Mouse (Mus musculus) spleen, adult 18-20 months (tissue): ENCODE results near the gene Slc25a42.

Experiments
- DNase-seq, 2 experiments: peaks; one replicate each; pipeline ENCODE4 v3.0.0; 2022; ENCODE audit warnings: mixed read lengths in 2 of 2

Gene Slc25a42

GRCm38 (mm10) chr8:70214411-70214810, 2.3 kb upstream of the Slc25a42 start:
- DNase-seq, result no peak

GRCm38 (mm10) chr8:70211726-70212111, 386 bp downstream of the Slc25a42 start:
- DNase-seq, result no peak

- no peak for DNase-seq
Observed at GRCm38 (mm10) chr8:70211275-70211674, 830 bp downstream of the Slc25a42 start.

GRCm38 (mm10) chr8:70210538-70210937, 1.6 kb downstream of the Slc25a42 start:
- no peak for DNase-seq

- no peak for DNase-seq
Observed at GRCm38 (mm10) chr8:70208130-70208529, 4.0 kb downstream of the Slc25a42 start.

GRCm38 (mm10) chr8:70204757-70205156, 7.3 kb downstream of the Slc25a42 start:
- no peak for DNase-seq

GRCm38 (mm10) chr8:70203072-70203471, 9.0 kb downstream of the Slc25a42 start:
- DNase-seq, result no peak

GRCm38 (mm10) chr8:70201417-70201816, 10.7 kb downstream of the Slc25a42 start:
- DNase-seq, result no peak

GRCm38 (mm10) chr8:70200098-70200681, 11.9 kb downstream of the Slc25a42 start:
- no peak for DNase-seq

- DNase-seq, result no peak
Observed at GRCm38 (mm10) chr8:70197603-70198002, 14.5 kb downstream of the Slc25a42 start.

GRCm38 (mm10) chr8:70195762-70196161, 16.3 kb downstream of the Slc25a42 start:
- DNase-seq, result no peak

- DNase-seq, result no peak
Observed at GRCm38 (mm10) chr8:70194191-70194590, 17.9 kb downstream of the Slc25a42 start.

GRCm38 (mm10) chr8:70193238-70193637, 18.9 kb downstream of the Slc25a42 start:
- DNase-seq, result no peak

- DNase-seq, result no peak
Observed at GRCm38 (mm10) chr8:70188707-70189106, 23.4 kb downstream of the Slc25a42 start.

- DNase-seq, result no peak
Observed at GRCm38 (mm10) chr8:70183194-70183593, 28.9 kb downstream of the Slc25a42 start.

- DNase-seq, result no peak
Observed at GRCm38 (mm10) chr8:70181903-70182252, 30.2 kb downstream of the Slc25a42 start.

- no peak for DNase-seq
Observed at GRCm38 (mm10) chr8:70181212-70181902, 30.7 kb downstream of the Slc25a42 start.

GRCm38 (mm10) chr8:70179082-70179481, 33.0 kb downstream of the Slc25a42 start:
- no peak for DNase-seq

- no peak for DNase-seq
Observed at GRCm38 (mm10) chr8:70178231-70178630, 33.9 kb downstream of the Slc25a42 start.

GRCm38 (mm10) chr8:70174079-70174478, 38.0 kb downstream of the Slc25a42 start:
- DNase-seq, result no peak

- no peak for DNase-seq
Observed at GRCm38 (mm10) chr8:70173320-70173719, 38.8 kb downstream of the Slc25a42 start.

- DNase-seq, result peak; percentile 78 to 80
Observed at GRCm38 (mm10) chr8:70172043-70172681, 39.9 kb downstream of the Slc25a42 start, which contains the start of gene Tmem161a. Tmem161a (plus strand) TSS chr8:70172356.

GRCm38 (mm10) chr8:70171240-70171639, 40.9 kb downstream of the Slc25a42 start:
- no peak for DNase-seq

- DNase-seq, result no peak
Observed at GRCm38 (mm10) chr8:70170748-70171147, 41.4 kb downstream of the Slc25a42 start.
